Mouse (Mus musculus): ENCODE results near the gene Prss54. TPM values are rescaled to one million over a fixed set of nuclear protein-coding genes. Genes with fewer than 3 reads are reported as not detected.

Gene Prss54
- polyA plus RNA-seq, 1 experiment from 2014 or later: not detected

- no peak overlapping the region for H3K4me3 ChIP-seq (ENCODE audit: low read depth, low read length)
- no peak overlapping the region for H3K9ac ChIP-seq (ENCODE audit: low read depth, low read length)
- WGBS: 63% methylated on average over 10 of the region's 10 CpGs
- DNase-seq (ENCODE audit: low spot score): no peak
- no peak overlapping the region for H3K27ac ChIP-seq (replicated peaks; ENCODE audit: low read depth, low read length)
- H3K4me1 ChIP-seq (ENCODE audit: control insufficient read depth, insufficient read depth, low read length): no peaks in the 10 kb centered on the region
- no peak for ATAC-seq (ENCODE audit: low read depth)
- H3K27me3 ChIP-seq (replicated peaks; ENCODE audit: control insufficient read depth, insufficient read depth, low read length): no peaks in the 10 kb centered on the region
- no peak overlapping the region for H3K4me2 ChIP-seq (ENCODE audit: low read depth, low read length)
- H3K36me3 ChIP-seq (ENCODE audit: control insufficient read depth, insufficient read depth, low read length): no peaks in the 10 kb centered on the region
- no peaks in the 10 kb centered on the region for H3K9me3 ChIP-seq (ENCODE audit: control insufficient read depth, low read length)
Observed at GRCm38 (mm10) chr8:95589282-95589681, 13.1 kb upstream of the Prss54 start.

- Histone ChIP-seq H3K4me2 (ENCODE audit: low read depth, low read length) (no peak overlapping the region), H3K4me1 (ENCODE audit: control insufficient read depth, insufficient read depth, low read length) (no peaks in the 10 kb centered on the region), H3K27me3 (replicated peaks; ENCODE audit: control insufficient read depth, insufficient read depth, low read length) (no peaks in the 10 kb centered on the region), H3K9me3 (ENCODE audit: control insufficient read depth, low read length) (no peaks in the 10 kb centered on the region), H3K4me3 (ENCODE audit: low read depth, low read length) (no peak overlapping the region), H3K36me3 (ENCODE audit: control insufficient read depth, insufficient read depth, low read length) (no peaks in the 10 kb centered on the region), H3K27ac (replicated peaks; ENCODE audit: low read depth, low read length) (no peak overlapping the region), H3K9ac (ENCODE audit: low read depth, low read length) (no peak overlapping the region)
- DNase-seq (ENCODE audit: low spot score): no peak
- 79% methylated on average over 1 of the region's 1 CpGs for WGBS
- ATAC-seq (ENCODE audit: low read depth): no peak
Observed at GRCm38 (mm10) chr8:95587339-95587738, 11.2 kb upstream of the Prss54 start.

DNA sequence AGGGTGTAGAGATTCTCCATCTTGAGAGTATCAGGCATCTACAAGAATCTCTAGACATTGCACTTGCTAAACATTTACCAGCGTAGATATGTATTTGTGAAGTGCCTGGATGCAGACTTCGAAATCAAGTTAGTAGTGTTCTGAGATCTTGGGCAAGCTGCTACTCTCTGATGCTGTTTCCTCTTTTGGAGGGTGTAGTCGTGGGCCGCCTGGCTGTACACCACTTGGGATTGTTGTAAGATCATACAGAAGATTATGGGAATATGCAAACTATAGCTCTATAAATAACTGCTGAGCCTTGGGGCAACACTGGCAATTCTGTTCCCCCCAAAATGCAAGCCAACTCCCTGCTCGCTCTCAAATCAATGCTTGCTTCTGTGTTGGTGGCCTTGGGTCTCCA, 3.0 kb downstream of the Prss54 start:
- peaks cover 10% of the 10 kb centered on the region; the same call in 1 of the 2 replicates for H3K9me3 ChIP-seq (ENCODE audit: control insufficient read depth, low read length)
- no peaks in the 10 kb centered on the region for H3K27me3 ChIP-seq (replicated peaks; ENCODE audit: control insufficient read depth, insufficient read depth, low read length)
- DNase-seq (ENCODE audit: low spot score): no peak
- no peak overlapping the region for H3K4me3 ChIP-seq (ENCODE audit: low read depth, low read length)
- no peak overlapping the region for H3K27ac ChIP-seq (replicated peaks; ENCODE audit: low read depth, low read length)
- no peak overlapping the region for H3K4me2 ChIP-seq (ENCODE audit: low read depth, low read length)
- H3K4me1 ChIP-seq (ENCODE audit: control insufficient read depth, insufficient read depth, low read length): no peaks in the 10 kb centered on the region
- no peak overlapping the region for H3K9ac ChIP-seq (ENCODE audit: low read depth, low read length)
- H3K36me3 ChIP-seq (ENCODE audit: control insufficient read depth, insufficient read depth, low read length): no peaks in the 10 kb centered on the region
- ATAC-seq (ENCODE audit: low read depth): no peak
- 86% methylated on average over 5 of the region's 5 CpGs for WGBS

- Histone ChIP-seq H3K4me1 (ENCODE audit: control insufficient read depth, insufficient read depth, low read length) (no peaks in the 10 kb centered on the region), H3K4me3 (ENCODE audit: low read depth, low read length) (no peak overlapping the region), H3K4me2 (ENCODE audit: low read depth, low read length) (no peak overlapping the region), H3K27ac (replicated peaks; ENCODE audit: low read depth, low read length) (no peak overlapping the region), H3K9ac (ENCODE audit: low read depth, low read length) (no peak overlapping the region), H3K27me3 (replicated peaks; ENCODE audit: control insufficient read depth, insufficient read depth, low read length) (no peaks in the 10 kb centered on the region), H3K36me3 (ENCODE audit: control insufficient read depth, insufficient read depth, low read length) (no peaks in the 10 kb centered on the region), H3K9me3 (ENCODE audit: control insufficient read depth, low read length) (peaks cover 10% of the 10 kb centered on the region; the same call in 1 of the 2 replicates)
- 81% methylated on average over 6 of the region's 6 CpGs for WGBS
- DNase-seq (ENCODE audit: low spot score) (peak; percentile 9), ATAC-seq (ENCODE audit: low read depth) (no peak)
Observed at GRCm38 (mm10) chr8:95566809-95567208, 9.3 kb downstream of the Prss54 start.

GRCm38 (mm10) chr8:95566217-95566616, 9.9 kb downstream of the Prss54 start:
- Histone ChIP-seq H3K36me3 (ENCODE audit: control insufficient read depth, insufficient read depth, low read length) (no peaks in the 10 kb centered on the region), H3K4me2 (ENCODE audit: low read depth, low read length) (no peak overlapping the region), H3K9me3 (ENCODE audit: control insufficient read depth, low read length) (peaks cover 8% of the 10 kb centered on the region; the same call in 1 of the 2 replicates), H3K9ac (ENCODE audit: low read depth, low read length) (no peak overlapping the region), H3K4me3 (ENCODE audit: low read depth, low read length) (no peak overlapping the region), H3K27ac (replicated peaks; ENCODE audit: low read depth, low read length) (no peak overlapping the region), H3K27me3 (replicated peaks; ENCODE audit: control insufficient read depth, insufficient read depth, low read length) (no peaks in the 10 kb centered on the region), H3K4me1 (ENCODE audit: control insufficient read depth, insufficient read depth, low read length) (no peaks in the 10 kb centered on the region)
- ATAC-seq (ENCODE audit: low read depth) (no peak), DNase-seq (ENCODE audit: low spot score) (peak; percentile 19)
- 63% methylated on average over 4 of the region's 4 CpGs for WGBS

- no peak for ATAC-seq (ENCODE audit: low read depth)
- no peaks in the 10 kb centered on the region for H3K9me3 ChIP-seq (ENCODE audit: control insufficient read depth, low read length)
- no peaks in the 10 kb centered on the region for H3K27me3 ChIP-seq (replicated peaks; ENCODE audit: control insufficient read depth, insufficient read depth, low read length)
- no peak overlapping the region for H3K27ac ChIP-seq (replicated peaks; ENCODE audit: low read depth, low read length)
- H3K9ac ChIP-seq (ENCODE audit: low read depth, low read length): no peak overlapping the region
- no peak overlapping the region for H3K4me2 ChIP-seq (ENCODE audit: low read depth, low read length)
- H3K4me1 ChIP-seq (ENCODE audit: control insufficient read depth, insufficient read depth, low read length): no peaks in the 10 kb centered on the region
- DNase-seq (ENCODE audit: low spot score): no peak
- WGBS: 79% methylated on average over 2 of the region's 2 CpGs
- H3K36me3 ChIP-seq (ENCODE audit: control insufficient read depth, insufficient read depth, low read length): no peaks in the 10 kb centered on the region
- no peak overlapping the region for H3K4me3 ChIP-seq (ENCODE audit: low read depth, low read length)
Observed at GRCm38 (mm10) chr8:95555963-95556362, 20.2 kb downstream of the Prss54 start.

- H3K4me1 ChIP-seq (ENCODE audit: control insufficient read depth, insufficient read depth, low read length): no peaks in the 10 kb centered on the region
- no peaks in the 10 kb centered on the region for H3K27me3 ChIP-seq (replicated peaks; ENCODE audit: control insufficient read depth, insufficient read depth, low read length)
- H3K9me3 ChIP-seq (ENCODE audit: control insufficient read depth, low read length): no peaks in the 10 kb centered on the region
- no peaks in the 10 kb centered on the region for H3K36me3 ChIP-seq (ENCODE audit: control insufficient read depth, insufficient read depth, low read length)
- no peak for DNase-seq (ENCODE audit: low spot score)
- no peak overlapping the region for H3K27ac ChIP-seq (replicated peaks; ENCODE audit: low read depth, low read length)
- WGBS: 67% methylated on average over 4 of the region's 4 CpGs
- ATAC-seq (ENCODE audit: low read depth): no peak
- no peak overlapping the region for H3K9ac ChIP-seq (ENCODE audit: low read depth, low read length)
- H3K4me3 ChIP-seq (ENCODE audit: low read depth, low read length): no peak overlapping the region
- H3K4me2 ChIP-seq (ENCODE audit: low read depth, low read length): no peak overlapping the region
Observed at GRCm38 (mm10) chr8:95551577-95551976, 24.6 kb downstream of the Prss54 start.

- Histone ChIP-seq H3K4me1 (ENCODE audit: control insufficient read depth, insufficient read depth, low read length) (no peaks in the 10 kb centered on the region), H3K4me2 (ENCODE audit: low read depth, low read length) (no peak overlapping the region), H3K36me3 (ENCODE audit: control insufficient read depth, insufficient read depth, low read length) (no peaks in the 10 kb centered on the region), H3K27ac (replicated peaks; ENCODE audit: low read depth, low read length) (no peak overlapping the region), H3K9ac (ENCODE audit: low read depth, low read length) (no peak overlapping the region), H3K4me3 (ENCODE audit: low read depth, low read length) (no peak overlapping the region), H3K27me3 (replicated peaks; ENCODE audit: control insufficient read depth, insufficient read depth, low read length) (no peaks in the 10 kb centered on the region), H3K9me3 (ENCODE audit: control insufficient read depth, low read length) (no peaks in the 10 kb centered on the region)
- WGBS: 60% methylated on average over 16 of the region's 16 CpGs
- ATAC-seq (ENCODE audit: low read depth): no peak
- no peak for DNase-seq (ENCODE audit: low spot score)
Observed at GRCm38 (mm10) chr8:95549871-95550829, 26.0 kb downstream of the Prss54 start.

GRCm38 (mm10) chr8:95547931-95548330, 28.2 kb downstream of the Prss54 start:
- H3K27me3 ChIP-seq (replicated peaks; ENCODE audit: control insufficient read depth, insufficient read depth, low read length): no peaks in the 10 kb centered on the region
- no peak overlapping the region for H3K4me2 ChIP-seq (ENCODE audit: low read depth, low read length)
- H3K9me3 ChIP-seq (ENCODE audit: control insufficient read depth, low read length): no peaks in the 10 kb centered on the region
- no peaks in the 10 kb centered on the region for H3K4me1 ChIP-seq (ENCODE audit: control insufficient read depth, insufficient read depth, low read length)
- DNase-seq (ENCODE audit: low spot score) (no peak), ATAC-seq (ENCODE audit: low read depth) (no peak)
- no peak overlapping the region for H3K27ac ChIP-seq (replicated peaks; ENCODE audit: low read depth, low read length)
- no peak overlapping the region for H3K4me3 ChIP-seq (ENCODE audit: low read depth, low read length)
- no peak overlapping the region for H3K9ac ChIP-seq (ENCODE audit: low read depth, low read length)
- no peaks in the 10 kb centered on the region for H3K36me3 ChIP-seq (ENCODE audit: control insufficient read depth, insufficient read depth, low read length)
- WGBS: 44% methylated on average over 8 of the region's 8 CpGs

Measured in embryonic facial prominence, embryonic 14.5 days (tissue).